Mouse (Mus musculus) heart, embryonic 10.5 days (tissue): ENCODE data around the gene Lyve1. TPM values are rescaled to one million over a fixed set of nuclear protein-coding genes. Genes with fewer than 3 reads are reported as not detected.
A peak's percentile ranks its signal among the peaks of the same experiment; 100 is the strongest.

ENCODE experiments used
- DNase-seq: peaks from one replicate; pipeline ENCODE4 v3.0.0-alpha.2; 2017; ENCODE audit warnings: low spot score
- H3K27ac ChIP-seq: fragments of 300-500 bp; sonication (generic); 2 replicates; pipeline ENCODE4 v1.5.1; 2016; ENCODE audit warnings: mild to moderate bottlenecking
- H3K27me3 ChIP-seq: fragments of 300-500 bp; sonication (generic); 2 replicates; pipeline ENCODE4 v1.6.1; 2016; ENCODE audit warnings: mild to moderate bottlenecking; ENCODE audit not compliant: poor library complexity, insufficient read depth, severe bottlenecking
- H3K36me3 ChIP-seq: fragments of 300-500 bp; sonication (generic); 2 replicates; pipeline ENCODE4 v1.6.1; 2016; ENCODE audit warnings: mild to moderate bottlenecking, moderate library complexity
- H3K4me1 ChIP-seq: fragments of 300-500 bp; sonication (generic); 2 replicates; pipeline ENCODE4 v1.6.1; 2016; ENCODE audit warnings: mild to moderate bottlenecking
- H3K4me3 ChIP-seq: fragments of 300-500 bp; sonication (generic); 2 replicates; pipeline ENCODE4 v1.5.1; 2016; ENCODE audit warnings: mild to moderate bottlenecking, moderate library complexity
- H3K9me3 ChIP-seq: fragments of 300-500 bp; sonication (generic); 2 replicates; pipeline ENCODE4 v1.6.1; 2016; ENCODE audit warnings: mild to moderate bottlenecking, moderate library complexity
- WGBS: fragments of 180-500 bp; shearing (Covaris S2); methylation state at CpG from one replicate; pipeline ENCODE4 v1.1.7; 2016; 5-methylcytosine and 5-hydroxymethylcytosine counted together
- polyA plus RNA-seq: library from polyadenylated mRNA; unstranded; fragments of >200 nt; fragmentation: Nextera tagmentation; extraction: Ambion mirVana; gene quantifications from 2 replicates; pipeline ENCODE4 v1.2.1, GENCODE M21; 2016

The Lyve1 gene
- polyA plus RNA-seq, 1 experiment from 2014 or later, result 3.6 TPM

DNA sequence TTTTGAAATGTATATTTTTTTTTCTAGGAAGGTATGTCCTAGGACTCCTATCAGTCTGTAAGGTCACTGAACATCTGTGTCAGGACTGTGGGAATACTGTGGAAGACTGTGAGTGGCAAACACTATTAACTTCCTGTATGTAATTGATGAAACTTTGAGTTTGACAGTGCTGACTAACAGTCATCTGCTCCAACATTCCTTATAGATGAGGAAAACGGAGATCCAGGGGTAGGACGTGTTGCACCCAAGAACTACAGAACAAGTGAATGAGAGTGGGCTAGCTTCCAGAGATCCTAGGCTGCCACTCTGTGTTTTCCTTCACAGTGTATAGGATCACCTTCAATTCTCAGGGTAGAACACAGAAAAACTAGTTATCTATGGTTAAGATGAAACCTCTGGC, 15.7 kb downstream of the Lyve1 start:
- no peak overlapping the region for H3K27ac ChIP-seq
- H3K4me3 ChIP-seq, result no peak overlapping the region
- no peak for DNase-seq
- H3K4me1 ChIP-seq, result peaks cover 16% of the 10 kb centered on the region; the same call in 1 of the 2 replicates
- WGBS, result 51% methylated on average over 2 of the region's 2 CpGs
- H3K36me3 ChIP-seq, result no peaks in the 10 kb centered on the region
- no peaks in the 10 kb centered on the region for H3K9me3 ChIP-seq
- H3K27me3 ChIP-seq, result no peaks in the 10 kb centered on the region

DNA sequence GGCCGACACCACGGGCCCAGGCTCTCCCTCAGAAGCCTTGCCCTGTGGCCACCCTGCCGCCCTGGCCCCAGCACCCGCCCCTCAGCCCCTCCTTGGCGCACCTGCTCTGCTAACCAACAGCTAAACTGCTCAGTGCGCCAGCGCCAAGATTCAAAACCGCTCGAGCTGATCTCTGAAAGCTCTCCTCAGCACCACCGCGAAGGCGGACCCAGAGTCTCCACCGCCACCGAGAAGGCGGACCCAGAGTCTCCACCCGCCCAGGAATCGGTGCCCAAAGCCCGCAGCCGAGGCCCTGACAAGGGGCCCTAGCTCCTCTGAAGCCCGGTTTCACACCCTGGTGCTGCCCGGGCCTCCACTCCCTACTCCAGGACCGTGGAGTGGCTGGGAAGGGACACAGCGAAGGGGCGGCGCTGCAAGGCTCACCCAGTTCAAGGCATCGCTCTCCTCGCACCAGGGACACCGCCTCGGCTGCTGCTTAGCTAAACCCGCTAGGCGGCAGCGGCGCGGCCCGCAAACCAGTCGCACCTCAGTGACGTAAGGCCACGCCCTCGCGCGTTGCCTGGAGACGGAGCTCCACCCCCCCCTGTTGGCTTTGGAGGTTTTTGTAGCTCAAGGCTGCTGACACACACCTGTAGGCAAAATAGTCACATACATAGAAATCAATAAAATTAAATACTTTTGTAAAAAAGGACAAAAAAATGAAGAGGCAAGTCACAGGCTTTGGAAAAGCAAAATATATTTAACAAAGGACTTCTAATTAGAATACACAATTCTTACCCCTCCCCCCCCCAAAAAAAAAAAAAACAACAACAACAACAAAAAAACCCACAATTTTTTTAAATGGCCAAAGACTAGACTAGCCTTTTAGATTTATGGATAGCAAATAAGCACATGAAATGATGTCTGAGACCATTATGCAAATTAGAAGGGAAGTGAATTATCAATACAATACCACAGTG, 18.8 kb downstream of the Lyve1 start, which contains the start of gene Rnf141:
Gene Rnf141, minus strand, starts transcription at position 542 of the 959 bp plus-strand sequence.
- H3K4me3 ChIP-seq, result peak within 1 kb of the TSS; percentile 82
- peak; percentile 96 for DNase-seq
- no peaks in the 10 kb centered on the region for H3K9me3 ChIP-seq
- peaks cover 10% of the 10 kb centered on the region; the same call in 1 of the 2 replicates for H3K4me1 ChIP-seq
- no peaks in the 10 kb centered on the region for H3K27me3 ChIP-seq
- H3K36me3 ChIP-seq, result no peaks in the 10 kb centered on the region
- H3K27ac ChIP-seq, result peak within 1 kb of the TSS; percentile 95
- WGBS, result under 1% methylated on average over 42 of the region's 42 CpGs

DNA sequence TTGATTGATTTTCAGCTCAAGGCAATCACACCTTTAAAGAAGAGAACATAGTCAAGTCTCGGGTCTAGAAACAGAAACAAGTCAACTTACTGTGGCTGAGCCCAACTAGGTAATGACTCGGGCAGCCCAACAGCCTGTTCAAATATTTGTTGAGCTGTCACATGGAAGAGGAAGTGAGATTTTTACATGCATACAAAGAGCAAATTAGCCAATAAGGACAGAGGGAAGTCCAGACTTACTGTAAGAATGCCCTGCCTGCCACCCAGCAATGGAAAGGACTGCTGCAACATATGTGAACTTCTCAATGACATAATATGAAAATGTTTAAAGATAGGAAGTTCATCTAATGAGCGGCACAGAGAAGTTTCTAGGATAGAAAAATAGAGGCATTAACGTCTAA, 22.7 kb downstream of the Lyve1 start:
- no peak overlapping the region for H3K27ac ChIP-seq
- 75% methylated on average over 4 of the region's 4 CpGs for WGBS
- H3K4me3 ChIP-seq, result no peak overlapping the region
- no peaks in the 10 kb centered on the region for H3K9me3 ChIP-seq
- H3K27me3 ChIP-seq, result no peaks in the 10 kb centered on the region
- H3K4me1 ChIP-seq, result peaks cover 10% of the 10 kb centered on the region; the same call in 1 of the 2 replicates
- no peak for DNase-seq
- H3K36me3 ChIP-seq, result peaks cover 14% of the 10 kb centered on the region

DNA sequence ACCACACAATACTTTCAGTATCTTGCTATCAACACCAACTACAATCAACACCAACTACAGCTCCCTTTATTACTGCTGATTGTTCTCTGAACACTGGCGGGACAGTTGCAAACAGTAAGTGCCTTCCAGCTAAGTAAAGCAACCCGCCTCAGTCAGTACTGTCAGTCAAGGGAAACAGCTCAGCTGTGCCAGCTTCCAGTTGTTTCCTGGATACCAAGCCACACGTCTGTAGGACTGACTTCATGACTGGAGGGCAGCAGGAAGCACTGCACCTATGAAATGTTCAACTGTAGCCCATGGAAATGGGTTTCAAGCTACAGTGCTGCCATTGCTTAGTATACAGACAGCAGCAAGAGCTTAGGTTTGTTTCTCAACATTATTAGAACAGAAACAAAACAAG, 28.5 kb downstream of the Lyve1 start:
- no peak for DNase-seq
- H3K4me1 ChIP-seq, result no peaks in the 10 kb centered on the region; the same call in 1 of the 2 replicates

GRCm38 (mm10) chr7:110834018-110834417, 29.0 kb downstream of the Lyve1 start:
- 88% methylated on average over 1 of the region's 1 CpGs for WGBS
- Histone ChIP-seq H3K4me3 (no peak overlapping the region), H3K27me3 (no peaks in the 10 kb centered on the region), H3K36me3 (peaks cover 44% of the 10 kb centered on the region), H3K27ac (no peak overlapping the region), H3K9me3 (no peaks in the 10 kb centered on the region), H3K4me1 (no peaks in the 10 kb centered on the region; the same call in 1 of the 2 replicates)
- DNase-seq, result no peak

More for the DNA sequence above, 28.5 kb downstream of the Lyve1 start:
- H3K27me3 ChIP-seq, result no peaks in the 10 kb centered on the region
- H3K27ac ChIP-seq, result no peak overlapping the region
- peaks cover 39% of the 10 kb centered on the region for H3K36me3 ChIP-seq
- 59% methylated on average over 3 of the region's 3 CpGs for WGBS
- H3K4me3 ChIP-seq, result no peak overlapping the region
- no peaks in the 10 kb centered on the region for H3K9me3 ChIP-seq

DNA sequence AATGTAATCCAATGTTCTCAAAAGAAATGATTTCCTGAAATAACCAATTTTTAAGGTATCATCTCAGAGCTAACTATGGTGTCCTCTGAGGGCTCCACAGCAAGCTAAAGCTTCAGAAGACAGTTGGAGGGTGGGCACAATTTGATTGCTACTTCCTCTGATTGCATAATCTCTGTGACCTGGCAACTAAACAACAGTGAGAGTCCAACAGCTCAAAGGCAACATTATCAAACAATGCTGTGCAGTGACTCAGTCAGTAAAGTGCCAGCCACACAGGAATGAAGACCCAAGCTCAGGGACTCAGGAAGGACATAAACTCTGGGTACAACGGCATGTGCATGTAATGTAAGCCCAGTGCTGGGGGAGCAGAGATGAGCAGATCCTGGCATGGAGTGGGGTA, 30.0 kb downstream of the Lyve1 start:
- no peaks in the 10 kb centered on the region for H3K9me3 ChIP-seq
- peaks cover 54% of the 10 kb centered on the region for H3K36me3 ChIP-seq
- no peak overlapping the region for H3K27ac ChIP-seq
- DNase-seq, result no peak
- no peaks in the 10 kb centered on the region for H3K27me3 ChIP-seq
- 68% methylated on average over 1 of the region's 1 CpGs for WGBS
- H3K4me3 ChIP-seq, result no peak overlapping the region
- no peaks in the 10 kb centered on the region; the same call in 1 of the 2 replicates for H3K4me1 ChIP-seq

GRCm38 (mm10) chr7:110823995-110824953, 38.8 kb downstream of the Lyve1 start:
- peaks cover 49% of the 10 kb centered on the region for H3K36me3 ChIP-seq
- no peak overlapping the region for H3K27ac ChIP-seq
- no peaks in the 10 kb centered on the region for H3K9me3 ChIP-seq
- H3K4me3 ChIP-seq, result no peak overlapping the region
- peaks cover 35% of the 10 kb centered on the region for H3K4me1 ChIP-seq
- H3K27me3 ChIP-seq, result no peaks in the 10 kb centered on the region
- WGBS, result 83% methylated on average over 8 of the region's 8 CpGs
- DNase-seq, result no peak

- Histone ChIP-seq H3K4me3 (no peak overlapping the region), H3K36me3 (peaks cover 42% of the 10 kb centered on the region), H3K27ac (no peak overlapping the region), H3K9me3 (no peaks in the 10 kb centered on the region), H3K27me3 (no peaks in the 10 kb centered on the region), H3K4me1 (peaks cover 42% of the 10 kb centered on the region)
- 67% methylated on average over 4 of the region's 4 CpGs for WGBS
- no peak for DNase-seq
Observed at GRCm38 (mm10) chr7:110823593-110823992, 39.4 kb downstream of the Lyve1 start.

DNA sequence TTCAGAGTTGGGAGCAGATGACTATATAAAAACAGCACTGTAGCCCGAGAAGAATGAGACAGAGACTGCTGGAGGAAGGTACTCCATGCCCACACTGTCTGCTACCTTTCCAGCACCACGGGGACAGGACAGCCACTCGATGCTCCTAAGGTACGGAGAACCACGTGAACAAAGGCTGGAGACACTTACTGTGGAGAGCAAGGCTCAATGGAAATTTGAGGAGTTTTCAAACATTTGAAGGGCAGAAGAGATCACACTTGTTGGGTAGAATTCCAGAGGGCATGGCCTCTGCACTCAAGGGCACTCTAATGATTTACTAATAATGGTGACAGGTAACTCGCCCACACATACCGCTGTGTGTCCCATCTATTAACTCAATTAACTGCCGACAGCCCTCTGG, 40.0 kb downstream of the Lyve1 start:
- Histone ChIP-seq H3K4me3 (no peak overlapping the region), H3K4me1 (peaks cover 47% of the 10 kb centered on the region), H3K36me3 (peaks cover 37% of the 10 kb centered on the region), H3K27me3 (no peaks in the 10 kb centered on the region), H3K9me3 (no peaks in the 10 kb centered on the region), H3K27ac (no peak overlapping the region)
- 82% methylated on average over 8 of the region's 8 CpGs for WGBS
- no peak for DNase-seq

DNA sequence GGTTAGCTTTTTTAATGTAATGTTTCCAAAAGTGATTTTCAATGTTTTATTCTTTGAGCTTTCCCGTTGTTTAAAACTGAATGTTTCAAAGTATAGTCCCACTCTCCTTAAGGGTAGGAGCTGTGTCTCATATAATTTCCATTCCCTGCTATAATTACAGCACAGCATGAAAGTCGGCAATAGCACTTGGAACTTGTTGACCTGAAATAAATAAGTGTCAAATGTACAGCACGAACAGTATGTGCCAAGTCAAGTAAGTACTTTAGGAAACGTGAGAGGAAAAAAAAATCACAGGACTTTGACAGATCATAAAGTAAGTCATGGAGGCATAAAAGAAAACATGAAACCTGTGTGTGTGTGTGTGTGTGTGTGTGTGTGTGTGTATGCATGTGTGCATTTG, 41.0 kb downstream of the Lyve1 start:
- H3K9me3 ChIP-seq, result no peaks in the 10 kb centered on the region
- H3K4me1 ChIP-seq, result peaks cover 48% of the 10 kb centered on the region
- peaks cover 29% of the 10 kb centered on the region for H3K36me3 ChIP-seq
- H3K27me3 ChIP-seq, result no peaks in the 10 kb centered on the region
- H3K27ac ChIP-seq, result peak overlapping the region; percentile 53; the same call in 1 of the 2 replicates
- WGBS, result 79% methylated on average over 4 of the region's 4 CpGs
- no peak for DNase-seq
- H3K4me3 ChIP-seq, result no peak overlapping the region

GRCm38 (mm10) chr7:110821653-110822052, 41.4 kb downstream of the Lyve1 start:
- no peaks in the 10 kb centered on the region for H3K9me3 ChIP-seq
- H3K4me1 ChIP-seq, result peaks cover 48% of the 10 kb centered on the region
- peak overlapping the region; percentile 53; the same call in 1 of the 2 replicates for H3K27ac ChIP-seq
- no peak overlapping the region for H3K4me3 ChIP-seq
- H3K36me3 ChIP-seq, result peaks cover 29% of the 10 kb centered on the region
- no peaks in the 10 kb centered on the region for H3K27me3 ChIP-seq
- 40% methylated on average over 3 of the region's 3 CpGs for WGBS
- no peak for DNase-seq

GRCm38 (mm10) chr7:110821068-110821467, 42.0 kb downstream of the Lyve1 start:
- no peaks in the 10 kb centered on the region for H3K9me3 ChIP-seq
- peak overlapping the region; percentile 53; the same call in 1 of the 2 replicates for H3K27ac ChIP-seq
- H3K36me3 ChIP-seq, result peaks cover 29% of the 10 kb centered on the region
- no peak overlapping the region for H3K4me3 ChIP-seq
- no peaks in the 10 kb centered on the region for H3K27me3 ChIP-seq
- WGBS, result 10% methylated on average over 5 of the region's 5 CpGs
- H3K4me1 ChIP-seq, result peaks cover 48% of the 10 kb centered on the region
- no peak for DNase-seq
